Mouse (Mus musculus) midbrain, postnatal 0 days (tissue): ENCODE measurements at regions not wholly inside any gene's neighbourhood (a gene's known extent, or its start where the extent isn't known, plus 50 kb on each side); places are given as distances from the start of the nearest gene placed in this dataset.

Experiments
- ATAC-seq: fragments of 200-750 bp; cut with Nextera tagmentation; 2 replicates; pipeline ENCODE4 v1.8.0; 2017; ENCODE audit warnings: moderate number of reproducible peaks, mild to moderate bottlenecking, moderate TSS enrichment, moderate library complexity; ENCODE audit not compliant: low FRiP score
- DNase-seq: peaks from one replicate; pipeline ENCODE4 v3.0.0-alpha.2; 2015; ENCODE audit warnings: low spot score
- H3K27ac ChIP-seq: fragments of 300-500 bp; sonication (generic); 2 replicates; pipeline ENCODE4 v1.5.1; 2014; ENCODE audit warnings: low read depth, mild to moderate bottlenecking, low read length, mixed read lengths
- H3K27me3 ChIP-seq: fragments of 300-500 bp; sonication (generic); 2 replicates; pipeline ENCODE4 v1.6.1; 2014; ENCODE audit warnings: low read length, control low read depth, mixed read lengths; ENCODE audit not compliant: insufficient read depth
- H3K36me3 ChIP-seq: fragments of 300-500 bp; sonication (generic); 2 replicates; pipeline ENCODE4 v1.6.1; 2014; ENCODE audit warnings: low read length, control low read depth, mixed read lengths; ENCODE audit not compliant: insufficient read depth
- H3K4me1 ChIP-seq: fragments of 300-500 bp; sonication (generic); 2 replicates; pipeline ENCODE4 v1.6.1; 2014; ENCODE audit warnings: mild to moderate bottlenecking, control low read depth, antibody characterized with exemption, low read length, mixed read lengths; ENCODE audit not compliant: insufficient read depth
- H3K4me2 ChIP-seq: fragments of 300-500 bp; sonication (generic); 2 replicates; pipeline ENCODE4 v1.6.1; 2014; ENCODE audit warnings: low read depth, mild to moderate bottlenecking, low read length, mixed read lengths; ENCODE audit not compliant: poor library complexity, severe bottlenecking
- H3K4me3 ChIP-seq: fragments of 300-500 bp; sonication (generic); 2 replicates; pipeline ENCODE4 v1.5.1; 2014; ENCODE audit warnings: low read depth, mild to moderate bottlenecking, low read length, moderate library complexity
- H3K9ac ChIP-seq: fragments of 300-500 bp; sonication (generic); replicated peaks from 2 replicates; pipeline ENCODE4 v1.6.1; 2014; ENCODE audit warnings: mild to moderate bottlenecking, low read length, moderate library complexity, mixed read lengths; ENCODE audit not compliant: poor library complexity, severe bottlenecking
- H3K9me3 ChIP-seq: fragments of 300-500 bp; sonication (generic); 2 replicates; pipeline ENCODE4 v1.6.1; 2016; ENCODE audit warnings: low read length, control low read depth
- CTCF ChIP-seq: IDR thresholded peaks from 2 replicates; pipeline ENCODE4 v1.5.1; 2016; ENCODE audit warnings: antibody characterized with exemption, mild to moderate bottlenecking
- WGBS: fragments of 180-500 bp; shearing (Covaris S2); extraction: QIAGEN DNeasy Blood & Tissue Kit; methylation state at CpG from one replicate; pipeline ENCODE4 v1.1.7; 2014; 5-methylcytosine and 5-hydroxymethylcytosine counted together

DNA sequence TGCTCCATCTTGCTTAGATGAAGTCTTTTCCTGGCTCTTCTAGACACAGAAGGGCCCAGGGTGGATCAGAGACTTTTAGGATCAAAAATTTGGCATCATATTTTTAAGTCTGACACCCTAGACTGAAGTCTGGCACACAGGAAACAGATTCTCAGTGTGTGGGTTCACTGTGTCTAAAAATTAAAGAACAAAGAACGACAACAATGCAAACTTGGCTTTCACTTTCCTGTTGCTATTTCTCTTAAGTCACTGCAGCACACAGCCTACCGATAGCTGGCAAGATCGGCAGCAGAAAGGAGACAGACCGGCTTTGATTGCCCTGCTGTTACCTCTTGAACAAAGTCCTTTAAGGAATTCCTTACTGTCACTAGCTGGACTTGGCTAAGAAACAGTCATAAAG lies 204.9 kb upstream of the Npvf start:
- Histone ChIP-seq H3K27ac (no peak overlapping the region), H3K4me3 (no peak overlapping the region), H3K36me3 (no peaks in the 10 kb centered on the region), H3K4me2 (no peak overlapping the region), H3K4me1 (no peaks in the 10 kb centered on the region), H3K9me3 (no peaks in the 10 kb centered on the region), H3K27me3 (no peaks in the 10 kb centered on the region), H3K9ac (no peak overlapping the region)
- no peak for ATAC-seq
- no peak for DNase-seq
- 83% methylated on average over 4 of the region's 4 CpGs for WGBS
- TF ChIP-seq CTCF = no peak

DNA sequence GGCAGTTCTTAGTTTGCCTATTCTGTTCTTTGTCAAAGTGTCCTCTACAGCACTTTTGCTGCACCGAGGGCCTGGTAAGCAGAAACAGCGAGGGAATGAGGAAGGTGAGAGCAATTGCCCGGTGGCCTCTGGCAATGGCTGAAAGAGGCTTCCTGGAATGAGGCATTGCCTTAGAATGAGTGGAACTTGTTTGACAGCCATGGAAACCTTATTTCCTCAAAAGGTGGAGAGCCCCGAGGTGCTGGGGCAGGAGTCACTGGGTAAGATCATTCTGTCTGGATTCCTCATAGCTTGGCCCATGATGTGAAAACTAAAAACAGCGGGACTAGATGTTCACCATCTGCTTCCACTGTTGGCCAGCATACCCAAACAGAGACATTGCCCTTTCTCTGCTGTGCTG lies 223.8 kb upstream of the Npvf start:
- WGBS = 92% methylated on average over 5 of the region's 5 CpGs

DNA sequence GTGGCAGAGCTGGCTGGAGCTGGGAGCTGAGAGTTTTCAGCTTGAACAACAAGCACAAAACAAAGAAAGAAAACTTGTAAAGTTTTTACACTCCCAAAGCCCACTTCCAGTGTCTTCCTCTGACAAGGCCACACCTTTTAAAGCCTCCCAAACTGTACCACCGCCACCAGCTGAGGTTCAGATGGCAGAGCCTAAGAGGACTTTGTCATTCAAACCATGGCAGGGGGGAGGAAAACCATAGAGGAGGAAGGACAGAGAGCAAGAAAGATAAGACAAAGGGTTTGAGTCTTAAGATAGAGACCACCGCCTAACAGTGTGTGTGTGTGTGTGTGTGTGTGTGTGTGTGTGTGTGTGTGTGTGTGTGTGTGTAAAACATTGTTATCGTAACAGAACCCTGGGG lies 228.1 kb upstream of the Npvf start:
- Histone ChIP-seq H3K4me1 (no peaks in the 10 kb centered on the region), H3K4me3 (no peak overlapping the region), H3K27me3 (no peaks in the 10 kb centered on the region), H3K9ac (no peak overlapping the region), H3K27ac (no peak overlapping the region), H3K36me3 (no peaks in the 10 kb centered on the region), H3K4me2 (no peak overlapping the region), H3K9me3 (no peaks in the 10 kb centered on the region)
- ATAC-seq = no peak
- WGBS = 71% methylated on average over 3 of the region's 3 CpGs
- DNase-seq = no peak
- no peak for TF ChIP-seq CTCF

More for the DNA sequence above, 223.8 kb upstream of the Npvf start:
- Histone ChIP-seq H3K36me3 (no peaks in the 10 kb centered on the region), H3K9ac (no peak overlapping the region), H3K27ac (no peak overlapping the region), H3K9me3 (no peaks in the 10 kb centered on the region), H3K27me3 (no peaks in the 10 kb centered on the region), H3K4me2 (no peak overlapping the region), H3K4me3 (no peak overlapping the region), H3K4me1 (no peaks in the 10 kb centered on the region)
- no peak for TF ChIP-seq CTCF
- DNase-seq (no peak), ATAC-seq (no peak)

DNA sequence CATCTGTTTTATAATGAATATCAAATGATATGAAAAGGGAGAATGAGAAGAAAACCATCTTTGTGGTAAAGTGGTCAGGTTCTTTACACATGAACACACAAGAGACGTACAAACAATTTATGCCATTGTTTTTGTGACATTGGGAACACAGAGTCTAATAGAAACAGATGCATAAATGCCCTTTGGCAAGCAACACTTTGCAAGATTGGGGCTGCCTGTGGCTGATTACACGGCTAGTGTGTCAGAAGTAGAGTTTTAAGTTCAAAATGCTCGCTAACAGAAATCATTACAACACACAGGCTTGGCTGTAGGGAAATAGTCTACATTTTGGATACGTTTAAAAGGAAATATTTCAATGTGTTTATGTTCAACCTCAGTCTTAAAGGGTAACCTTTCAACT lies 228.5 kb upstream of the Npvf start:
- Histone ChIP-seq H3K9me3 (no peaks in the 10 kb centered on the region), H3K4me2 (no peak overlapping the region), H3K9ac (no peak overlapping the region), H3K27ac (no peak overlapping the region), H3K27me3 (no peaks in the 10 kb centered on the region), H3K36me3 (no peaks in the 10 kb centered on the region), H3K4me3 (no peak overlapping the region), H3K4me1 (no peaks in the 10 kb centered on the region)
- 71% methylated on average over 4 of the region's 4 CpGs for WGBS
- no peak for DNase-seq
- ATAC-seq = no peak
- TF ChIP-seq CTCF = no peak

DNA sequence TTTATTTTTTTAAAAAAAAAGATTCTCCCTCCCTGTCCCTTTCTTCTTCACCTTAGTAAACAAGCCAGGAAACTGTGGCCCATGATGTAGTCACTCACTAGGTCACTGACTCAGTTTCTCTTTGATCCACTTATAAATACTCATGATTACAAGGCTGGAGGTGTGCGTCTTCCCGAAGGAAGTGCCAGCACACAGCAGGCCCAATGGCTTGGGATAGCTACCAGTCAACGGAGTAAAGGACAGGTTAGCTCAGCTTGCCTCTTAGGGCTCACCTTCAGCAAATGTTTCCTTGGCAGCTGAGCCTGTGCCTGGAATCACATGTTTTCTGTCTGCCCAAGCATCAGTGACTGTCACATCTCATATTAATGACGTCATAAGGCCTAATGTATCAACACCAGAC lies 230.8 kb upstream of the Npvf start:
- 94% methylated on average over 4 of the region's 4 CpGs for WGBS
- Histone ChIP-seq H3K9ac (no peak overlapping the region), H3K4me3 (no peak overlapping the region), H3K4me1 (no peaks in the 10 kb centered on the region), H3K27ac (no peak overlapping the region), H3K4me2 (no peak overlapping the region), H3K27me3 (no peaks in the 10 kb centered on the region), H3K36me3 (no peaks in the 10 kb centered on the region), H3K9me3 (no peaks in the 10 kb centered on the region)
- no peak for TF ChIP-seq CTCF
- no peak for ATAC-seq
- no peak for DNase-seq

DNA sequence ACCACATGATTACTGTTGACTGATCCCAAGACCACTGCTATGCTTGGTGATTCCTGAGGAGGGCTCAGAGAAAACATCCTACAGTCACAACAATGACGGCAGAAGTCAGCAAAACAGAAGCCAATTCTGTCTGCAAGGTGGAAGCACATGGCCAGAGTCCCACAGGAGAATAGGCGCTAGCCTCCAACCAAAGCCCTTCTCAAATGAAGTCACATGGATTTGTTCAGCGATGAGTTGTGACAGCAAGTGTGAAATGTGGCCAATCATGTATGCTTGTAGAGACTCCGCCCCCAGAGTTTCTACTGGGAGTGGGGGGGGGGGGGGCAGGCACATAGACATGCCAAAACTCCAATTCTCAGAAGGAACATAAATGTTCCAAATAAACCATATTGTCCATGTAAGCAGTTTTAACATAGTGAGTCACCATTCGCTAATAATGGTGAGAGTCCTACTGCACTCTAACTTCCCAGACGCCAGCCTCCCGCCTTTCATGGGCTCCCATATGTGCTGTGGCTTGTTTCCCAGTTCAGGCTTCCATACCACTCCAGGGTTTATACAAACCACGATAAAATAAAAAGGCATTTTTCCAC lies 231.6 kb upstream of the Npvf start:
- Histone ChIP-seq H3K4me3 (no peak overlapping the region), H3K9ac (no peak overlapping the region), H3K9me3 (no peaks in the 10 kb centered on the region), H3K4me1 (peaks cover 2% of the 10 kb centered on the region; the same call in 1 of the 2 replicates), H3K27ac (no peak overlapping the region), H3K4me2 (no peak overlapping the region), H3K36me3 (no peaks in the 10 kb centered on the region), H3K27me3 (no peaks in the 10 kb centered on the region)
- TF ChIP-seq CTCF = no peak
- ATAC-seq = no peak
- peak; percentile 61 for DNase-seq
- WGBS = 85% methylated on average over 8 of the region's 8 CpGs
